Mouse (Mus musculus) olfactory bulb, adult 2 months (tissue): ENCODE measurements around the gene Rasef. TPM values are rescaled to one million over a fixed set of nuclear protein-coding genes. Genes with fewer than 3 reads are reported as not detected.
"Not testable (repeated sequence)": the region's sequence is repeated elsewhere in the genome, so short reads cannot be mapped to it uniquely, and the experiment has no call there.

Source experiments
- H3K27ac ChIP-seq: fragments of 200-500 bp; 2 replicates; pipeline ENCODE4 v1.5.1; 2012; ENCODE audit warnings: low read depth, low read length; ENCODE audit not compliant: insufficient read depth
- H3K4me1 ChIP-seq: fragments of 200-500 bp; 2 replicates; pipeline ENCODE4 v1.6.1; 2012; ENCODE audit warnings: low read length; ENCODE audit not compliant: control insufficient read depth, insufficient read depth
- H3K4me3 ChIP-seq: fragments of 200-500 bp; 2 replicates; pipeline ENCODE4 v1.5.1; 2012; ENCODE audit warnings: mild to moderate bottlenecking, low read depth, low read length, moderate library complexity; ENCODE audit not compliant: insufficient read depth
- CTCF ChIP-seq: fragments of 200-500 bp; IDR thresholded peaks from 2 replicates; pipeline ENCODE4 v1.5.1; 2012; ENCODE audit warnings: low read depth, mild to moderate bottlenecking, low read length, moderate library complexity; ENCODE audit not compliant: insufficient read depth
- POLR2A ChIP-seq: fragments of 200-500 bp; IDR thresholded peaks from 2 replicates; pipeline ENCODE4 v1.6.1; 2012; ENCODE audit warnings: mild to moderate bottlenecking, low read depth, low read length, moderate library complexity; ENCODE audit not compliant: insufficient read depth
- WGBS: fragments of 180-500 bp; shearing (Covaris S2); methylation state at CpG from one replicate; pipeline ENCODE4 v1.1.7; 2018; 5-methylcytosine and 5-hydroxymethylcytosine counted together
- polyA plus RNA-seq: library from polyadenylated mRNA; stranded (reverse); fragments of >200 nt; gene quantifications from 2 replicates; pipeline ENCODE4 v1.2.4, GENCODE M21; 2012; ENCODE audit warnings: low replicate concordance; ENCODE audit not compliant: missing spikeins, insufficient read depth, insufficient read length

Gene Rasef
- polyA plus RNA-seq, 1 experiment: not detected

DNA sequence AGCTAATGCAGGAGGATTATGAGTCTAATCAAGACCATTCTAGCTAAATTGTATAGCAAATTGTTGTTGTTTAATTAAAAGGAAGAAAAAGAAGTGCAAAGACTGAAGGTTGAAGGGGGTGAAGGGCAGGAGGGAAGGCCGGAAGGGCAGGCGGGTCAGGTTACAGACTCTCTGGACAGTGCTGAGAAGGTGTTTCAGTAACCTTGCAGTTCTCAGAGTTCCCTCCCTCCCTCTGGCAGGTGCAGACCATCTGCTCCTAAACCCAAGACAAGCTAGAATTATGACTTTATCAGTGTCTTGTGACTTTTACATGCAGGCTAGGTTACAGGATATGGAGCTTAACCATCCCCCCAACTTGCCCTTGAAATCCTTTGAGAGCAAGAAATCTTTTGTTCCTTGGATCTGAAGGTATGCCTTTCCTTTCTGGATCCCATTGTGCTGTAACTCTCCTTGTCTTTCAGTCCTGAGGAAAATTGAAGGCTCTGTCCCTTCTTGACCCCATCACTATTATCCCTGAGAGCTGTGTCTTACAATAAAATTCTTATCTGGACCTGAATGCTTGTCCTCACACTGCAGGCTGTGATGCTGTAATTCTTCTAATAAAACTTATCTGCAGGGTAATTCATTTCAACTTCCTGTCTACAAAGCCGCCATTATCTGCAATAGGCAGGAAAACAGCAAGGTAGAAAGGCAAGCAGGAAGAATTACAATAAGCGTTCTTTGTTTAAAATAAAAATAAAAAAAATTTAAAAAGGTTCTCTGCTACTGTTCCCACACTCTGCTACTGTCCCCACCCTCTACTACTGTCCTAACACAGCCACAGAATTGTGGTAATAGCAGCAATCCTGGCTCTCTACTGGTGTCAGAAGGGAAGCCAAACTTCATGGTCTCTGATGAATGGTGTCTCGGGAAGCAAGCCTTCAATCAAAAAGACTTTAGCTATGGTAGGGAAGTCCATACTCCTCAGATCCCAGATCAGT lies 16.7 kb downstream of the Rasef start:
- H3K4me1 ChIP-seq: no peaks in the 10 kb centered on the region
- no peak overlapping the region for H3K4me3 ChIP-seq
- H3K27ac ChIP-seq: no peak overlapping the region
- WGBS: 81% methylated on average over 5 of the region's 5 CpGs
- TF ChIP-seq CTCF: no peak
- TF ChIP-seq POLR2A: no peak

DNA sequence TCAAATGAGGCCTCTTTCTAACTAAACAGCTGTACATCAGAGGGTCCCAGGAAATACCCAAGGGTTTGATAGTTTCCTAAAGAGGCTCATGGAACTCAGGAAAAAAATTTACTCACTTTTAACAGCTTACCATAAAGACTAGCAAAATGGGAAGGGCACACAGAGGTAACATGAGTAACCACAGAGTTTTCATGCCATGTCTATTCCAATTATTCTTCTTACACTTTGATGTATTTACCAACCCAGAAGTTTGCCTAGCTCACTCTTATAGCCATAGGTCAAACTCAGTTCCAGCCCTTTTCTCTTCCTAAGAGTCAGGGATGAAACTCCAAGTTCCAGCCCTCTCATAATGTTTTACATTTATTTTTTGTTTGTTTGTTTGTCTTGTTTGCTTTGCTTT lies 18.8 kb downstream of the Rasef start:
- no peak for TF ChIP-seq POLR2A
- TF ChIP-seq CTCF: no peak
- H3K27ac ChIP-seq: no peak overlapping the region
- no peak overlapping the region for H3K4me3 ChIP-seq
- no peaks in the 10 kb centered on the region for H3K4me1 ChIP-seq

DNA sequence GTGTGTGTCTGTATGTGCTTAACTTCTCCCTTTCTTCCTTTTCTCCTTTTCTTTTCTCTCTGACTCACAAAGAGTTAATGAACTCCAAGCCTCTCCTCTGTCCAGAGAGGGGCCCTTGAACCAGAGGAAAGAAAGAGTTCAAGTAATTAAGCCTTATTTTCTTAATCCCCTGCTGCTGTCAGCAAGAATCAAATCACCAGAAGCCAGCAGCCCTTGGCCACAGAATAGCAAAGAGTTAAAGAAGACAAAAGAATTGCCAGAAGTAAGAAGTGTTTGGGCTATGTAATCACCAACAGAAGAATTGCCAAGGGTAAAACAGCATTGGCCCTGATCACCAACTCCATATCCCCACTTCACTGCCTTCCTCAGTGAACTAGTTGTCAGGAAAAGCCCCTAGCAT lies 20.2 kb downstream of the Rasef start:
- Histone ChIP-seq H3K27ac (no peak overlapping the region), H3K4me1 (no peaks in the 10 kb centered on the region), H3K4me3 (no peak overlapping the region)
- TF ChIP-seq POLR2A (no peak), CTCF (no peak)

- TF ChIP-seq POLR2A (no peak), CTCF (no peak)
- H3K27ac ChIP-seq: no peak overlapping the region
- H3K4me1 ChIP-seq: no peaks in the 10 kb centered on the region
- no peak overlapping the region for H3K4me3 ChIP-seq
- 72% methylated on average over 3 of the region's 3 CpGs for WGBS
Observed at GRCm38 (mm10) chr4:73768156-73768555, 22.6 kb downstream of the Rasef start.

GRCm38 (mm10) chr4:73748219-73748618 lies 42.6 kb downstream of the Rasef start:
- TF ChIP-seq POLR2A (no peak), CTCF (no peak)
- Histone ChIP-seq H3K4me3 (no peak overlapping the region), H3K27ac (no peak overlapping the region), H3K4me1 (no peaks in the 10 kb centered on the region)
- WGBS: 93% methylated on average over 5 of the region's 5 CpGs

- TF ChIP-seq POLR2A (no peak), CTCF (no peak)
- 85% methylated on average over 3 of the region's 3 CpGs for WGBS
- Histone ChIP-seq H3K27ac (no peak overlapping the region), H3K4me3 (no peak overlapping the region), H3K4me1 (no peaks in the 10 kb centered on the region)
Observed at GRCm38 (mm10) chr4:73739439-73739838, 51.4 kb downstream of the Rasef start.

- H3K27ac ChIP-seq: no peak overlapping the region
- TF ChIP-seq CTCF (no peak), POLR2A (no peak)
- H3K4me1 ChIP-seq: no peaks in the 10 kb centered on the region
- H3K4me3 ChIP-seq: no peak overlapping the region
Observed at GRCm38 (mm10) chr4:73719819-73720218, 71.0 kb downstream of the Rasef start.

- WGBS: 95% methylated on average over 1 of the region's 1 CpGs
- no peaks in the 10 kb centered on the region for H3K4me1 ChIP-seq
- H3K4me3 ChIP-seq: no peak overlapping the region
- no peak overlapping the region for H3K27ac ChIP-seq
- TF ChIP-seq POLR2A (no peak), CTCF (no peak)
Observed at GRCm38 (mm10) chr4:73718761-73719160, 72.0 kb downstream of the Rasef start.

GRCm38 (mm10) chr4:73683216-73683615 lies 107.6 kb downstream of the Rasef start, which contains the start of gene Gm428:
Gene Gm428, plus strand, starts transcription at chr4:73683516.
- not testable (repeated sequence) for H3K4me1 ChIP-seq, H3K4me3 ChIP-seq, H3K27ac ChIP-seq
- WGBS: 95% methylated on average over 2 of the region's 4 CpGs

GRCm38 (mm10) chr4:73668054-73668453 lies 122.7 kb downstream of the Rasef start, which contains the start of gene Gm11239:
Gene Gm11239, plus strand, starts transcription at chr4:73668354.
- not testable (repeated sequence) for H3K4me3 ChIP-seq, H3K27ac ChIP-seq, H3K4me1 ChIP-seq
- WGBS: no CpG with 5 or more reads among the region's 4 CpGs

Other genes starting within 250 kb of the Rasef start
- gene Gm11238, start 183.1 kb downstream of the Rasef start, polyA plus RNA-seq: not detected in 2 replicates
- gene Gm11237, start 168.0 kb downstream of the Rasef start, polyA plus RNA-seq: not detected in 2 replicates
- gene Gm11236, start 152.9 kb downstream of the Rasef start, polyA plus RNA-seq: not detected in 2 replicates
- gene Gm11239, start 122.6 kb downstream of the Rasef start, polyA plus RNA-seq: not detected in 2 replicates
- not detected in 2 replicates for gene Gm428, start 107.5 kb downstream of the Rasef start, polyA plus RNA-seq
- not detected in 2 replicates for gene Gm11758, start 85.3 kb upstream of the Rasef start, polyA plus RNA-seq
- gene Gm11757, start 100.1 kb upstream of the Rasef start, polyA plus RNA-seq: not detected in 2 replicates
- gene Gm13871, start 115.0 kb upstream of the Rasef start, polyA plus RNA-seq: not detected in 2 replicates
- not detected in 2 replicates for gene Gm11756, start 129.8 kb upstream of the Rasef start, polyA plus RNA-seq
- gene 2310002L09Rik, start 159.9 kb upstream of the Rasef start, polyA plus RNA-seq: not detected in 2 replicates
- not detected in 2 replicates for gene Frmd3, start 222.4 kb upstream of the Rasef start, polyA plus RNA-seq